Mouse (Mus musculus): ENCODE results near the gene Plp2. TPM values are rescaled to one million over a fixed set of nuclear protein-coding genes. Genes with fewer than 3 reads are reported as not detected.

Gene Plp2
- 119 TPM for polyA plus RNA-seq (2015; fragmentation: Illumina TruSeq; extraction: RNeasy Lipid Tissue Mini Kit (QIAGEN cat#74804); ENCODE audit: insufficient read depth, low replicate concordance)

GRCm38 (mm10) chrX:7670921-7671623 lies at the start of gene Plp2:
Gene Plp2 (minus strand): TSS chrX:7671390.

GRCm38 (mm10) chrX:7714135-7714899 lies 43.1 kb upstream of the Plp2 start, which contains the start of gene Wdr45:
Gene Wdr45 (plus strand): TSS chrX:7714333.

GRCm38 (mm10) chrX:7696954-7697381 lies 25.8 kb upstream of the Plp2 start, which contains the start of gene Gpkow:
Gene Gpkow (plus strand): TSS chrX:7697131.

GRCm38 (mm10) chrX:7680864-7681263 lies 9.7 kb upstream of the Plp2 start, which contains the start of gene Magix:
Gene Magix (minus strand): TSS chrX:7681251.

GRCm38 (mm10) chrX:7657221-7657639 lies 14.0 kb downstream of the Plp2 start, which contains the start of gene Prickle3:
Gene Prickle3 (plus strand): TSS chrX:7657260.

GRCm38 (mm10) chrX:7638401-7639091 lies 32.6 kb downstream of the Plp2 start, which contains the start of gene Syp:
Gene Syp (plus strand): TSS chrX:7638471.

Other genes starting within 250 kb of the Plp2 start
- 7.6 TPM for gene Foxp3, start 97.7 kb downstream of the Plp2 start, polyA plus RNA-seq (2015; fragmentation: Illumina TruSeq; extraction: RNeasy Lipid Tissue Mini Kit (QIAGEN cat#74804); ENCODE audit: insufficient read depth, low replicate concordance)
- 2.0 TPM for gene Ppp1r3f, start 97.1 kb downstream of the Plp2 start, polyA plus RNA-seq (2015; fragmentation: Illumina TruSeq; extraction: RNeasy Lipid Tissue Mini Kit (QIAGEN cat#74804); ENCODE audit: insufficient read depth, low replicate concordance)
- 11.4 TPM for gene Ccdc22, start 65.9 kb downstream of the Plp2 start, polyA plus RNA-seq (2015; fragmentation: Illumina TruSeq; extraction: RNeasy Lipid Tissue Mini Kit (QIAGEN cat#74804); ENCODE audit: insufficient read depth, low replicate concordance)
- not detected for gene Cacna1f, start 64.3 kb downstream of the Plp2 start, polyA plus RNA-seq (2015; fragmentation: Illumina TruSeq; extraction: RNeasy Lipid Tissue Mini Kit (QIAGEN cat#74804); ENCODE audit: insufficient read depth, low replicate concordance)
- 4.1 TPM for gene Syp, start 32.9 kb downstream of the Plp2 start, polyA plus RNA-seq (2015; fragmentation: Illumina TruSeq; extraction: RNeasy Lipid Tissue Mini Kit (QIAGEN cat#74804); ENCODE audit: insufficient read depth, low replicate concordance)
- gene Prickle3, start 14.1 kb downstream of the Plp2 start, polyA plus RNA-seq (2015; fragmentation: Illumina TruSeq; extraction: RNeasy Lipid Tissue Mini Kit (QIAGEN cat#74804); ENCODE audit: insufficient read depth, low replicate concordance), result 18.5 TPM
- gene Magix, start 9.9 kb upstream of the Plp2 start, polyA plus RNA-seq (2015; fragmentation: Illumina TruSeq; extraction: RNeasy Lipid Tissue Mini Kit (QIAGEN cat#74804); ENCODE audit: insufficient read depth, low replicate concordance), result 0.14 TPM
- 51.7 TPM for gene Gpkow, start 25.7 kb upstream of the Plp2 start, polyA plus RNA-seq (2015; fragmentation: Illumina TruSeq; extraction: RNeasy Lipid Tissue Mini Kit (QIAGEN cat#74804); ENCODE audit: insufficient read depth, low replicate concordance)
- 38.0 TPM for gene Wdr45, start 42.9 kb upstream of the Plp2 start, polyA plus RNA-seq (2015; fragmentation: Illumina TruSeq; extraction: RNeasy Lipid Tissue Mini Kit (QIAGEN cat#74804); ENCODE audit: insufficient read depth, low replicate concordance)
- gene Gm45208, start 50.9 kb upstream of the Plp2 start, polyA plus RNA-seq (2015; fragmentation: Illumina TruSeq; extraction: RNeasy Lipid Tissue Mini Kit (QIAGEN cat#74804); ENCODE audit: insufficient read depth, low replicate concordance), result not detected
- 22.9 TPM for gene Praf2, start 57.0 kb upstream of the Plp2 start, polyA plus RNA-seq (2015; fragmentation: Illumina TruSeq; extraction: RNeasy Lipid Tissue Mini Kit (QIAGEN cat#74804); ENCODE audit: insufficient read depth, low replicate concordance)
- gene Ccdc120, start 79.5 kb upstream of the Plp2 start, polyA plus RNA-seq (2015; fragmentation: Illumina TruSeq; extraction: RNeasy Lipid Tissue Mini Kit (QIAGEN cat#74804); ENCODE audit: insufficient read depth, low replicate concordance), result 2.0 TPM
- 28.7 TPM for gene Tfe3, start 91.2 kb upstream of the Plp2 start, polyA plus RNA-seq (2015; fragmentation: Illumina TruSeq; extraction: RNeasy Lipid Tissue Mini Kit (QIAGEN cat#74804); ENCODE audit: insufficient read depth, low replicate concordance)
- gene Gripap1, start 118.4 kb upstream of the Plp2 start, polyA plus RNA-seq (2015; fragmentation: Illumina TruSeq; extraction: RNeasy Lipid Tissue Mini Kit (QIAGEN cat#74804); ENCODE audit: insufficient read depth, low replicate concordance), result 207 TPM
- 2.4 TPM for gene Kcnd1, start 150.9 kb upstream of the Plp2 start, polyA plus RNA-seq (2015; fragmentation: Illumina TruSeq; extraction: RNeasy Lipid Tissue Mini Kit (QIAGEN cat#74804); ENCODE audit: insufficient read depth, low replicate concordance)
- gene Otud5, start 170.0 kb upstream of the Plp2 start, polyA plus RNA-seq (2015; fragmentation: Illumina TruSeq; extraction: RNeasy Lipid Tissue Mini Kit (QIAGEN cat#74804); ENCODE audit: insufficient read depth, low replicate concordance), result 173 TPM
- gene Pim2, start 206.9 kb upstream of the Plp2 start, polyA plus RNA-seq (2015; fragmentation: Illumina TruSeq; extraction: RNeasy Lipid Tissue Mini Kit (QIAGEN cat#74804); ENCODE audit: insufficient read depth, low replicate concordance), result 38.2 TPM
- 18.6 TPM for gene Slc35a2, start 212.6 kb upstream of the Plp2 start, polyA plus RNA-seq (2015; fragmentation: Illumina TruSeq; extraction: RNeasy Lipid Tissue Mini Kit (QIAGEN cat#74804); ENCODE audit: insufficient read depth, low replicate concordance)
- gene Pqbp1, start 227.9 kb upstream of the Plp2 start, polyA plus RNA-seq (2015; fragmentation: Illumina TruSeq; extraction: RNeasy Lipid Tissue Mini Kit (QIAGEN cat#74804); ENCODE audit: insufficient read depth, low replicate concordance), result 129 TPM
- 22.6 TPM for gene Timm17b, start 228.0 kb upstream of the Plp2 start, polyA plus RNA-seq (2015; fragmentation: Illumina TruSeq; extraction: RNeasy Lipid Tissue Mini Kit (QIAGEN cat#74804); ENCODE audit: insufficient read depth, low replicate concordance)
- not detected for gene Gm10491, start 236.4 kb upstream of the Plp2 start, polyA plus RNA-seq (2015; fragmentation: Illumina TruSeq; extraction: RNeasy Lipid Tissue Mini Kit (QIAGEN cat#74804); ENCODE audit: insufficient read depth, low replicate concordance)
- not detected for gene Gm10490, start 238.2 kb upstream of the Plp2 start, polyA plus RNA-seq (2015; fragmentation: Illumina TruSeq; extraction: RNeasy Lipid Tissue Mini Kit (QIAGEN cat#74804); ENCODE audit: insufficient read depth, low replicate concordance)
- not detected for gene Pcsk1n, start 248.4 kb upstream of the Plp2 start, polyA plus RNA-seq (2015; fragmentation: Illumina TruSeq; extraction: RNeasy Lipid Tissue Mini Kit (QIAGEN cat#74804); ENCODE audit: insufficient read depth, low replicate concordance)